Mouse (Mus musculus) liver, embryonic 11.5 days (tissue): ENCODE results near the gene Negr1. TPM values are rescaled to one million over a fixed set of nuclear protein-coding genes. Genes with fewer than 3 reads are reported as not detected.

Source experiments
- ATAC-seq: fragments of 200-750 bp; cut with Nextera tagmentation; replicated peaks from 2 replicates; pipeline ENCODE4 v1.8.0; 2017; ENCODE audit warnings: moderate number of reproducible peaks, mild to moderate bottlenecking, moderate TSS enrichment, moderate library complexity; ENCODE audit not compliant: low FRiP score
- DNase-seq: peaks from one replicate; pipeline ENCODE4 v3.0.0-alpha.2; 2017; ENCODE audit warnings: low spot score
- H3K27ac ChIP-seq: fragments of 300-500 bp; sonication (generic); 2 replicates; pipeline ENCODE4 v1.5.1; 2014; ENCODE audit warnings: mild to moderate bottlenecking, low read depth, low read length, control low read depth
- H3K27me3 ChIP-seq: fragments of 300-500 bp; sonication (generic); replicated peaks from 2 replicates; pipeline ENCODE4 v1.6.1; 2014; ENCODE audit warnings: low read length, mixed read lengths; ENCODE audit not compliant: control insufficient read depth, insufficient read depth
- H3K36me3 ChIP-seq: fragments of 300-500 bp; sonication (generic); 2 replicates; pipeline ENCODE4 v1.6.1; 2014; ENCODE audit warnings: mild to moderate bottlenecking, low read length, moderate library complexity, mixed read lengths; ENCODE audit not compliant: control insufficient read depth, insufficient read depth
- H3K4me1 ChIP-seq: fragments of 300-500 bp; sonication (generic); replicated peaks from 2 replicates; pipeline ENCODE4 v1.6.1; 2014; ENCODE audit warnings: low read length, mixed read lengths; ENCODE audit not compliant: control insufficient read depth, insufficient read depth
- H3K4me2 ChIP-seq: fragments of 300-500 bp; sonication (generic); 2 replicates; pipeline ENCODE4 v1.6.1; 2014; ENCODE audit warnings: mild to moderate bottlenecking, control low read depth, moderate library complexity
- H3K4me3 ChIP-seq: fragments of 300-500 bp; sonication (generic); 2 replicates; pipeline ENCODE4 v1.5.1; 2014; ENCODE audit warnings: low read depth, low read length, control low read depth
- H3K9ac ChIP-seq: fragments of 300-500 bp; sonication (generic); 2 replicates; pipeline ENCODE4 v1.6.1; 2014; ENCODE audit warnings: low read depth, low read length, control low read depth
- H3K9me3 ChIP-seq: fragments of 300-500 bp; sonication (generic); 2 replicates; pipeline ENCODE4 v1.6.1; 2016; ENCODE audit warnings: low read length, inconsistent platforms, mixed read lengths; ENCODE audit not compliant: control insufficient read depth
- WGBS: fragments of 180-500 bp; shearing (Covaris S2); extraction: QIAGEN DNeasy Blood & Tissue Kit; methylation state at CpG from one replicate; pipeline ENCODE4 v1.1.7; 2014; 5-methylcytosine and 5-hydroxymethylcytosine counted together
- polyA plus RNA-seq: library from polyadenylated mRNA; unstranded; fragments of >200 nt; fragmentation: Nextera tagmentation; extraction: Ambion mirVana; gene quantifications from 2 replicates; pipeline ENCODE4 v1.2.1, GENCODE M21; 2014

Gene Negr1
- polyA plus RNA-seq, 1 experiment from 2014 or later, result 1.7 TPM

GRCm38 (mm10) chr3:156796061-156796691, 234.6 kb downstream of the Negr1 start:
- H3K9ac ChIP-seq, result no peak overlapping the region
- ATAC-seq, result no peak
- no peak for DNase-seq
- H3K36me3 ChIP-seq, result no peaks in the 10 kb centered on the region
- no peak overlapping the region for H3K4me2 ChIP-seq
- 84% methylated on average over 6 of the region's 6 CpGs for WGBS
- H3K4me3 ChIP-seq, result no peak overlapping the region
- no peaks in the 10 kb centered on the region for H3K9me3 ChIP-seq
- no peaks in the 10 kb centered on the region for H3K27me3 ChIP-seq
- H3K4me1 ChIP-seq, result no peaks in the 10 kb centered on the region
- no peak overlapping the region for H3K27ac ChIP-seq

GRCm38 (mm10) chr3:156799228-156799627, 237.6 kb downstream of the Negr1 start:
- Histone ChIP-seq H3K27ac (no peak overlapping the region), H3K9ac (no peak overlapping the region), H3K9me3 (no peaks in the 10 kb centered on the region), H3K4me1 (no peaks in the 10 kb centered on the region), H3K4me3 (no peak overlapping the region), H3K27me3 (no peaks in the 10 kb centered on the region), H3K36me3 (no peaks in the 10 kb centered on the region), H3K4me2 (no peak overlapping the region)
- 94% methylated on average over 7 of the region's 7 CpGs for WGBS
- ATAC-seq, result no peak
- DNase-seq, result no peak

- no peak overlapping the region for H3K4me2 ChIP-seq
- 88% methylated on average over 3 of the region's 3 CpGs for WGBS
- no peak overlapping the region for H3K27ac ChIP-seq
- no peak overlapping the region for H3K9ac ChIP-seq
- DNase-seq, result no peak
- ATAC-seq, result no peak
- no peaks in the 10 kb centered on the region for H3K9me3 ChIP-seq
- H3K36me3 ChIP-seq, result no peaks in the 10 kb centered on the region
- no peak overlapping the region for H3K4me3 ChIP-seq
- H3K4me1 ChIP-seq, result no peaks in the 10 kb centered on the region
- H3K27me3 ChIP-seq, result no peaks in the 10 kb centered on the region
Measured at GRCm38 (mm10) chr3:156809836-156810235, 248.2 kb downstream of the Negr1 start.

- DNase-seq (no peak), ATAC-seq (no peak)
- H3K4me2 ChIP-seq, result no peak overlapping the region
- H3K4me1 ChIP-seq, result no peaks in the 10 kb centered on the region
- H3K36me3 ChIP-seq, result no peaks in the 10 kb centered on the region
- H3K9ac ChIP-seq, result no peak overlapping the region
- no peaks in the 10 kb centered on the region for H3K9me3 ChIP-seq
- no peak overlapping the region for H3K4me3 ChIP-seq
- no peaks in the 10 kb centered on the region for H3K27me3 ChIP-seq
- H3K27ac ChIP-seq, result no peak overlapping the region
Measured at GRCm38 (mm10) chr3:156816938-156817337, 255.3 kb downstream of the Negr1 start.

- Histone ChIP-seq H3K4me2 (no peak overlapping the region), H3K4me3 (no peak overlapping the region), H3K27me3 (no peaks in the 10 kb centered on the region), H3K9me3 (no peaks in the 10 kb centered on the region), H3K36me3 (no peaks in the 10 kb centered on the region), H3K9ac (no peak overlapping the region), H3K27ac (no peak overlapping the region), H3K4me1 (no peaks in the 10 kb centered on the region)
- ATAC-seq (no peak), DNase-seq (no peak)
- WGBS, result 62% methylated on average over 6 of the region's 6 CpGs
Measured at GRCm38 (mm10) chr3:156817452-156817851, 255.9 kb downstream of the Negr1 start.

GRCm38 (mm10) chr3:156823039-156823438, 261.4 kb downstream of the Negr1 start:
- no peak for DNase-seq
- H3K27me3 ChIP-seq, result no peaks in the 10 kb centered on the region
- 80% methylated on average over 3 of the region's 3 CpGs for WGBS
- H3K4me2 ChIP-seq, result no peak overlapping the region
- H3K9me3 ChIP-seq, result no peaks in the 10 kb centered on the region
- no peak for ATAC-seq
- no peak overlapping the region for H3K9ac ChIP-seq
- H3K36me3 ChIP-seq, result no peaks in the 10 kb centered on the region
- no peak overlapping the region for H3K4me3 ChIP-seq
- H3K27ac ChIP-seq, result no peak overlapping the region
- H3K4me1 ChIP-seq, result no peaks in the 10 kb centered on the region

- Histone ChIP-seq H3K9ac (no peak overlapping the region), H3K9me3 (no peaks in the 10 kb centered on the region)
- WGBS, result 56% methylated on average over 3 of the region's 3 CpGs
Measured at GRCm38 (mm10) chr3:156833920-156834319, 272.3 kb downstream of the Negr1 start.

GRCm38 (mm10) chr3:156838550-156838949, 277.0 kb downstream of the Negr1 start:
- Histone ChIP-seq H3K4me2 (no peak overlapping the region), H3K27me3 (no peaks in the 10 kb centered on the region), H3K36me3 (no peaks in the 10 kb centered on the region), H3K9me3 (no peaks in the 10 kb centered on the region), H3K4me3 (no peak overlapping the region), H3K27ac (no peak overlapping the region), H3K9ac (no peak overlapping the region), H3K4me1 (no peaks in the 10 kb centered on the region)
- 69% methylated on average over 2 of the region's 2 CpGs for WGBS
- DNase-seq (no peak), ATAC-seq (no peak)

More at GRCm38 (mm10) chr3:156833920-156834319, 272.3 kb downstream of the Negr1 start:
- Histone ChIP-seq H3K4me1 (no peaks in the 10 kb centered on the region), H3K4me2 (no peak overlapping the region), H3K4me3 (no peak overlapping the region), H3K27me3 (no peaks in the 10 kb centered on the region), H3K36me3 (no peaks in the 10 kb centered on the region), H3K27ac (no peak overlapping the region)
- no peak for DNase-seq
- ATAC-seq, result no peak

- DNase-seq (no peak), ATAC-seq (no peak)
- Histone ChIP-seq H3K36me3 (no peaks in the 10 kb centered on the region), H3K9me3 (no peaks in the 10 kb centered on the region), H3K4me3 (no peak overlapping the region), H3K27me3 (no peaks in the 10 kb centered on the region), H3K4me1 (no peaks in the 10 kb centered on the region), H3K9ac (no peak overlapping the region), H3K27ac (no peak overlapping the region), H3K4me2 (no peak overlapping the region)
- 63% methylated on average over 2 of the region's 2 CpGs for WGBS
Measured at GRCm38 (mm10) chr3:156848385-156848784, 286.8 kb downstream of the Negr1 start.
